Mouse (Mus musculus) testis, adult 2 months (tissue): Measurements from ENCODE around the gene Nxpe3. TPM values are rescaled to one million over a fixed set of nuclear protein-coding genes. Genes with fewer than 3 reads are reported as not detected.

Experiments used
- H3K27ac ChIP-seq: fragments of 200-500 bp; 2 replicates; pipeline ENCODE4 v1.5.1; 2012; ENCODE audit warnings: low read depth, low read length; ENCODE audit not compliant: control insufficient read depth, insufficient read depth
- H3K27me3 ChIP-seq: fragments of 200-500 bp; 2 replicates; pipeline ENCODE4 v1.6.1; 2012; ENCODE audit warnings: mild to moderate bottlenecking, low read length, moderate library complexity; ENCODE audit not compliant: control insufficient read depth, insufficient read depth
- H3K36me3 ChIP-seq: fragments of 200-500 bp; 2 replicates; pipeline ENCODE4 v1.6.1; 2012; ENCODE audit warnings: mild to moderate bottlenecking, low read length; ENCODE audit not compliant: control insufficient read depth, insufficient read depth
- H3K4me1 ChIP-seq: fragments of 200-500 bp; 2 replicates; pipeline ENCODE4 v1.6.1; 2012; ENCODE audit warnings: low read length; ENCODE audit not compliant: control insufficient read depth, insufficient read depth
- H3K4me3 ChIP-seq: fragments of 200-500 bp; 2 replicates; pipeline ENCODE4 v1.5.1; 2012; ENCODE audit warnings: low read depth, mild to moderate bottlenecking, low read length, moderate library complexity, mixed read lengths; ENCODE audit not compliant: control insufficient read depth
- CTCF ChIP-seq: fragments of 200-500 bp; IDR thresholded peaks from 2 replicates; pipeline ENCODE4 v1.5.1; 2012; ENCODE audit warnings: low read depth, mild to moderate bottlenecking, inconsistent platforms, low read length, moderate library complexity; ENCODE audit not compliant: control insufficient read depth, insufficient read depth, insufficient replicate concordance
- POLR2A ChIP-seq: fragments of 200-500 bp; IDR thresholded peaks from 2 replicates; pipeline ENCODE4 v1.6.1; 2012; ENCODE audit warnings: low read depth, mild to moderate bottlenecking, inconsistent platforms, low read length, moderate library complexity; ENCODE audit not compliant: control insufficient read depth
- polyA plus RNA-seq: library from polyadenylated mRNA; depleted of rRNA; stranded (reverse); fragments of >200 nt; gene quantifications from 2 replicates; pipeline ENCODE4 v1.2.3, GENCODE M21; 2012

Nxpe3 gene
- polyA plus RNA-seq, 1 experiment, result 8.8 TPM

- Histone ChIP-seq H3K36me3 (no peaks in the 10 kb centered on the region), H3K4me1 (peaks cover 3% of the 10 kb centered on the region), H3K4me3 (peak overlapping the region; percentile 89), H3K27ac (0 out of 2 replicates have a peak overlapping the region, but pooled peaks have one; percentile 36), H3K27me3 (no peaks in the 10 kb centered on the region)
- TF ChIP-seq CTCF (no peak), POLR2A (no peak)
These were observed 73.5 kb downstream of the Nxpe3 start for GRCm38 (mm10) chr16:55821571-55821981.

- no peaks in the 10 kb centered on the region for H3K36me3 ChIP-seq
- H3K4me3 ChIP-seq, result peak overlapping the region; percentile 89
- no peak for TF ChIP-seq POLR2A
- TF ChIP-seq CTCF, result no peak
- H3K27ac ChIP-seq, result no peak overlapping the region
- H3K27me3 ChIP-seq, result no peaks in the 10 kb centered on the region
- H3K4me1 ChIP-seq, result peaks cover 3% of the 10 kb centered on the region
These were observed 74.0 kb downstream of the Nxpe3 start for GRCm38 (mm10) chr16:55820916-55821570.

GRCm38 (mm10) chr16:55820161-55820915 lies 74.7 kb downstream of the Nxpe3 start:
- Histone ChIP-seq H3K36me3 (no peaks in the 10 kb centered on the region), H3K27ac (no peak overlapping the region), H3K4me3 (peak overlapping the region; percentile 41), H3K27me3 (no peaks in the 10 kb centered on the region), H3K4me1 (peaks cover 6% of the 10 kb centered on the region)
- TF ChIP-seq CTCF (no peak), POLR2A (no peak)

GRCm38 (mm10) chr16:55819186-55819861 lies 75.8 kb downstream of the Nxpe3 start:
- H3K27ac ChIP-seq, result no peak overlapping the region
- H3K27me3 ChIP-seq, result no peaks in the 10 kb centered on the region
- peaks cover 6% of the 10 kb centered on the region for H3K4me1 ChIP-seq
- no peak for TF ChIP-seq POLR2A
- no peak for TF ChIP-seq CTCF
- no peaks in the 10 kb centered on the region for H3K36me3 ChIP-seq
- no peak overlapping the region for H3K4me3 ChIP-seq

- Histone ChIP-seq H3K36me3 (no peaks in the 10 kb centered on the region), H3K27ac (no peak overlapping the region), H3K27me3 (no peaks in the 10 kb centered on the region), H3K4me1 (peaks cover 8% of the 10 kb centered on the region), H3K4me3 (no peak overlapping the region)
- TF ChIP-seq POLR2A (no peak), CTCF (no peak)
These were observed 77.2 kb downstream of the Nxpe3 start for GRCm38 (mm10) chr16:55817717-55818515.

- peaks cover 5% of the 10 kb centered on the region; the same call in 1 of the 2 replicates for H3K4me1 ChIP-seq
- TF ChIP-seq POLR2A (no peak), CTCF (no peak)
- no peaks in the 10 kb centered on the region for H3K36me3 ChIP-seq
- H3K27me3 ChIP-seq, result no peaks in the 10 kb centered on the region
- no peak overlapping the region for H3K27ac ChIP-seq
- no peak overlapping the region for H3K4me3 ChIP-seq
These were observed 78.7 kb downstream of the Nxpe3 start for GRCm38 (mm10) chr16:55816202-55816941.
